Mouse (Mus musculus): ENCODE results near the gene Mitf. TPM values are rescaled to one million over a fixed set of nuclear protein-coding genes. Genes with fewer than 3 reads are reported as not detected.

The Mitf gene
- polyA plus RNA-seq, 1 experiment = 1.6 TPM

- Histone ChIP-seq H3K27me3 (replicated peaks) (peaks cover 2% of the 10 kb centered on the region), H3K4me1 (peaks cover 8% of the 10 kb centered on the region)
These were observed 37.3 kb downstream of the Mitf start for GRCm38 (mm10) chr6:97844112-97844511.

GRCm38 (mm10) chr6:97848191-97848857, 41.5 kb downstream of the Mitf start:
- Histone ChIP-seq H3K27me3 (replicated peaks) (no peaks in the 10 kb centered on the region), H3K4me3 (replicated peaks) (no peak overlapping the region), H3K36me3 (replicated peaks; ENCODE audit: low read length) (no peaks in the 10 kb centered on the region), H3K4me1 (no peaks in the 10 kb centered on the region; the same call in 1 of the 2 replicates), H3K9me3 (no peaks in the 10 kb centered on the region)
- no peak for TF ChIP-seq GATA1 (IDR thresholded peaks at IDR 0.05; ENCODE audit: borderline replicate concordance, low read length)
- no peak for TF ChIP-seq FLI1 (IDR thresholded peaks at IDR 0.05; ENCODE audit: low read length)

More at GRCm38 (mm10) chr6:97844112-97844511, 37.3 kb downstream of the Mitf start:
- Histone ChIP-seq H3K9me3 (no peaks in the 10 kb centered on the region), H3K36me3 (replicated peaks; ENCODE audit: low read length) (no peaks in the 10 kb centered on the region), H3K4me3 (replicated peaks) (no peak overlapping the region)
- TF ChIP-seq GATA1 (IDR thresholded peaks at IDR 0.05; ENCODE audit: borderline replicate concordance, low read length) = no peak
- no peak for TF ChIP-seq FLI1 (IDR thresholded peaks at IDR 0.05; ENCODE audit: low read length)

- TF ChIP-seq FLI1 (IDR thresholded peaks at IDR 0.05; ENCODE audit: low read length) (no peak), GATA1 (IDR thresholded peaks at IDR 0.05; ENCODE audit: borderline replicate concordance, low read length) (no peak)
- H3K27me3 ChIP-seq (replicated peaks) = no peaks in the 10 kb centered on the region
These were observed 47.4 kb downstream of the Mitf start for GRCm38 (mm10) chr6:97854236-97854635.

GRCm38 (mm10) chr6:97855420-97856170, 48.7 kb downstream of the Mitf start:
- no peak for TF ChIP-seq FLI1 (IDR thresholded peaks at IDR 0.05; ENCODE audit: low read length)
- TF ChIP-seq GATA1 (IDR thresholded peaks at IDR 0.05; ENCODE audit: borderline replicate concordance, low read length) = no peak
- Histone ChIP-seq H3K9me3 (no peaks in the 10 kb centered on the region), H3K4me1 (peaks cover 6% of the 10 kb centered on the region; the same call in 1 of the 2 replicates), H3K4me3 (replicated peaks) (no peak overlapping the region), H3K27me3 (replicated peaks) (no peaks in the 10 kb centered on the region), H3K36me3 (replicated peaks; ENCODE audit: low read length) (no peaks in the 10 kb centered on the region)

More at GRCm38 (mm10) chr6:97854236-97854635, 47.4 kb downstream of the Mitf start:
- Histone ChIP-seq H3K4me3 (replicated peaks) (no peak overlapping the region), H3K9me3 (no peaks in the 10 kb centered on the region), H3K36me3 (replicated peaks; ENCODE audit: low read length) (no peaks in the 10 kb centered on the region), H3K4me1 (peaks cover 6% of the 10 kb centered on the region; the same call in 1 of the 2 replicates)

- H3K27me3 ChIP-seq (replicated peaks) = no peaks in the 10 kb centered on the region
- TF ChIP-seq GATA1 (IDR thresholded peaks at IDR 0.05; ENCODE audit: borderline replicate concordance, low read length) (no peak), FLI1 (IDR thresholded peaks at IDR 0.05; ENCODE audit: low read length) (no peak)
- no peak overlapping the region for H3K4me3 ChIP-seq (replicated peaks)
- no peaks in the 10 kb centered on the region for H3K9me3 ChIP-seq
- H3K36me3 ChIP-seq (replicated peaks; ENCODE audit: low read length) = no peaks in the 10 kb centered on the region
- peaks cover 6% of the 10 kb centered on the region; the same call in 1 of the 2 replicates for H3K4me1 ChIP-seq
These were observed 49.6 kb downstream of the Mitf start for GRCm38 (mm10) chr6:97856502-97856901.

- H3K27me3 ChIP-seq (replicated peaks) = no peaks in the 10 kb centered on the region
- TF ChIP-seq GATA1 (IDR thresholded peaks at IDR 0.05; ENCODE audit: borderline replicate concordance, low read length) = no peak
- no peak overlapping the region for H3K4me3 ChIP-seq (replicated peaks)
- no peaks in the 10 kb centered on the region for H3K9me3 ChIP-seq
- H3K4me1 ChIP-seq = peaks cover 6% of the 10 kb centered on the region; the same call in 1 of the 2 replicates
- H3K36me3 ChIP-seq (replicated peaks; ENCODE audit: low read length) = no peaks in the 10 kb centered on the region
These were observed 50.8 kb downstream of the Mitf start for GRCm38 (mm10) chr6:97857690-97858089.

- H3K4me3 ChIP-seq (replicated peaks) = no peak overlapping the region
- no peaks in the 10 kb centered on the region for H3K27me3 ChIP-seq (replicated peaks)
- H3K36me3 ChIP-seq (replicated peaks; ENCODE audit: low read length) = no peaks in the 10 kb centered on the region
- TF ChIP-seq GATA1 (IDR thresholded peaks at IDR 0.05; ENCODE audit: borderline replicate concordance, low read length) (no peak), FLI1 (IDR thresholded peaks at IDR 0.05; ENCODE audit: low read length) (no peak)
- no peaks in the 10 kb centered on the region for H3K9me3 ChIP-seq
- H3K4me1 ChIP-seq = peaks cover 8% of the 10 kb centered on the region
These were observed 59.7 kb downstream of the Mitf start for GRCm38 (mm10) chr6:97866575-97866974.

GRCm38 (mm10) chr6:97868005-97868404, 61.2 kb downstream of the Mitf start:
- Histone ChIP-seq H3K4me3 (replicated peaks) (no peak overlapping the region), H3K27me3 (replicated peaks) (no peaks in the 10 kb centered on the region), H3K36me3 (replicated peaks; ENCODE audit: low read length) (no peaks in the 10 kb centered on the region), H3K9me3 (no peaks in the 10 kb centered on the region), H3K4me1 (peaks cover 8% of the 10 kb centered on the region)
- TF ChIP-seq FLI1 (IDR thresholded peaks at IDR 0.05; ENCODE audit: low read length) = no peak
- TF ChIP-seq GATA1 (IDR thresholded peaks at IDR 0.05; ENCODE audit: borderline replicate concordance, low read length) = no peak

GRCm38 (mm10) chr6:97869953-97870352, 63.1 kb downstream of the Mitf start:
- H3K4me1 ChIP-seq = peaks cover 8% of the 10 kb centered on the region
- H3K9me3 ChIP-seq = no peaks in the 10 kb centered on the region
- TF ChIP-seq FLI1 (IDR thresholded peaks at IDR 0.05; ENCODE audit: low read length) (no peak), GATA1 (IDR thresholded peaks at IDR 0.05; ENCODE audit: borderline replicate concordance, low read length) (no peak)
- H3K4me3 ChIP-seq (replicated peaks) = no peak overlapping the region
- no peaks in the 10 kb centered on the region for H3K27me3 ChIP-seq (replicated peaks)
- no peaks in the 10 kb centered on the region for H3K36me3 ChIP-seq (replicated peaks; ENCODE audit: low read length)

Data from megakaryocyte, embryonic 14.5 days (primary cell).